In the genomic region with DNA sequence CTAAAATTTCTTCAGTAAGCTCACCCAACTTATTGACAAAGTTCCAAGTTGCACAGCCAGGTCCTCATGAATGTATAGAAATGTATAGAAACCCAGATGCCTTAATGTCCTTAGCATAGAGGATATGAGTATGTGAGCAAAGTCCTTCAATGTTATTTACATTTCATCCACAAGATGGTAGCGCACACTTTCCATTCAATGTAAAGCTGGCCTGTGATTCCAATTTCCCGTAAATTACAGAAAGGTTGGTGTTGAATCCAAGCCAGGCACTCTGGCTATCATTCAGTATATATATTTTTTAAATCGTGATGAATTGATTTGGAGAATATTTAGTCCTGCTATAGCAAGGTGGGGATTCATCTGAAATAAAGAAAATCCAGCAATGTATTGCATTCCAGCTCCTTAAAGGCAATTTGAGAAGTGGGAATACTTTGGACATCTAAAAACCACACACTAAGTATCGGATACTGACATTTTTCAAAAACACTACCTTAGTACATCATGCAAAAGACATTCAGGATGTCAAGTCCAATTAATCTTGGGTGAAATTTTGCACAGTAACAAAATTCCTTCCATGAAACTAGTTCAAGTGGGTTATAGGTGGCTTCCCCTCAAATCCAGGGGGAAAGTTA, we compare ENCODE assay signal across 15 mouse cellular contexts.
DNase-seq lines count a peak whose midpoint lies in the region; ATAC-seq and TF ChIP-seq lines count a peak whose summit lies in the region.
"Had no signal": no experiment of that assay in that cellular context is flagged by ENCODE, and none has a peak within 500 bp of the region (broad histone marks: within the 10 kb centered on the region; RNA-seq: fewer than 3 reads in every experiment).

No protein-coding gene starts in this region.

- no peak for TF ChIP-seq POLR2A in cerebellum, adult 2 months (IDR thresholded peaks at IDR 0.05; ENCODE audit: borderline replicate concordance, insufficient read depth, low read length)

- H3K36me3 ChIP-seq in neural tube, embryonic 14.5 days (ENCODE audit: control insufficient read depth, insufficient read depth, low read length), result no peaks in the 10 kb centered on the region
- no peaks in the 10 kb centered on the region for H3K36me3 ChIP-seq in neural tube, embryonic 15.5 days
- no peaks in the 10 kb centered on the region for H3K36me3 ChIP-seq in stomach, postnatal 0 days (ENCODE audit: control insufficient read depth, insufficient read depth, low read length)
- H3K36me3 ChIP-seq: G1E; heart, embryonic 12.5 days; liver, embryonic 15.5 days had no signal

- no peak overlapping the region for H3K4me3 ChIP-seq in layer of hippocampus, adult 2 months
- no peak overlapping the region for H3K4me3 ChIP-seq in neural tube, embryonic 14.5 days (ENCODE audit: low read depth, low read length)
- no peak overlapping the region for H3K4me3 ChIP-seq in neural tube, embryonic 15.5 days (replicated peaks)
- H3K4me3 ChIP-seq in stomach, postnatal 0 days (ENCODE audit: low read depth, low read length), result no peak overlapping the region
- H3K4me3 ChIP-seq in cerebellum, adult 2 months (replicated peaks; ENCODE audit: insufficient read depth, low read depth, low read length), result no peak overlapping the region
- H3K4me3 ChIP-seq: heart, embryonic 12.5 days; liver, embryonic 15.5 days had no signal

- TF ChIP-seq CTCF in layer of hippocampus, adult 2 months (conservative IDR thresholded peaks at IDR 0.05), result peak; percentile 50
- TF ChIP-seq CTCF in stomach, postnatal 0 days (IDR thresholded peaks at IDR 0.05; ENCODE audit: low read depth), result peak; percentile 72
- no peak for TF ChIP-seq CTCF in cerebellum, adult 2 months (IDR thresholded peaks at IDR 0.05; ENCODE audit: borderline replicate concordance, insufficient read depth, low read depth, low read length)

- no peaks in the 10 kb centered on the region for H3K9me3 ChIP-seq in neural tube, embryonic 14.5 days (ENCODE audit: control insufficient read depth, low read length)
- no peaks in the 10 kb centered on the region for H3K9me3 ChIP-seq in neural tube, embryonic 15.5 days (replicated peaks)
- no peaks in the 10 kb centered on the region for H3K9me3 ChIP-seq in stomach, postnatal 0 days (ENCODE audit: control insufficient read depth, low read length)
- H3K9me3 ChIP-seq: G1E; heart, embryonic 12.5 days; liver, embryonic 15.5 days had no signal

- ATAC-seq in neural tube, embryonic 14.5 days (ENCODE audit: low read depth), result 0 out of 2 replicates have a peak, but pooled peaks have one; percentile 51
- no peak; the same call in 1 of the 2 replicates for ATAC-seq in neural tube, embryonic 15.5 days (ENCODE audit: low FRiP score)
- ATAC-seq in stomach, postnatal 0 days (ENCODE audit: low FRiP score, low TSS enrichment), result no peak
- ATAC-seq: intestine, embryonic 16.5 days had no signal

- no peak for TF ChIP-seq EP300 in stomach, postnatal 0 days (optimal IDR thresholded peaks at IDR 0.05)

- H3K27ac ChIP-seq in layer of hippocampus, adult 2 months, result no peak overlapping the region
- no peak overlapping the region for H3K27ac ChIP-seq in neural tube, embryonic 14.5 days (ENCODE audit: low read depth, low read length)
- H3K27ac ChIP-seq in neural tube, embryonic 15.5 days (replicated peaks), result no peak overlapping the region
- H3K27ac ChIP-seq in stomach, postnatal 0 days (replicated peaks), result no peak overlapping the region
- H3K27ac ChIP-seq in cerebellum, adult 2 months (ENCODE audit: insufficient read depth, low read length), result no peak overlapping the region
- H3K27ac ChIP-seq: liver, embryonic 15.5 days had no signal

- no peaks in the 10 kb centered on the region for H3K27me3 ChIP-seq in neural tube, embryonic 14.5 days (ENCODE audit: control insufficient read depth, insufficient read depth, low read length)
- H3K27me3 ChIP-seq in neural tube, embryonic 15.5 days (replicated peaks), result no peaks in the 10 kb centered on the region
- H3K27me3 ChIP-seq in stomach, postnatal 0 days (ENCODE audit: control insufficient read depth, insufficient read depth, low read length), result no peaks in the 10 kb centered on the region
- no peaks in the 10 kb centered on the region for H3K27me3 ChIP-seq in cerebellum, adult 2 months (ENCODE audit: control insufficient read depth, insufficient read depth, low read length)
- H3K27me3 ChIP-seq: heart, embryonic 12.5 days; liver, embryonic 15.5 days had no signal

- no peak overlapping the region for H3K4me2 ChIP-seq in neural tube, embryonic 14.5 days (ENCODE audit: low read depth, low read length)
- H3K4me2 ChIP-seq in neural tube, embryonic 15.5 days, result no peak overlapping the region
- H3K4me2 ChIP-seq in stomach, postnatal 0 days (replicated peaks; ENCODE audit: low read depth), result no peak overlapping the region
- H3K4me2 ChIP-seq: heart, embryonic 12.5 days; liver, embryonic 15.5 days; midbrain, embryonic 11.5 days had no signal

- WGBS in neural tube, embryonic 14.5 days, result 71% methylated on average over 4 of the region's 4 CpGs
- 72% methylated on average over 4 of the region's 4 CpGs for WGBS in neural tube, embryonic 15.5 days
- WGBS in stomach, postnatal 0 days, result 54% methylated on average over 4 of the region's 4 CpGs
- 67% methylated on average over 4 of the region's 4 CpGs for WGBS in cerebellum, adult 2 months

- H3K4me1 ChIP-seq in neural tube, embryonic 14.5 days (ENCODE audit: control insufficient read depth, insufficient read depth, low read length), result no peaks in the 10 kb centered on the region
- no peaks in the 10 kb centered on the region for H3K4me1 ChIP-seq in neural tube, embryonic 15.5 days
- no peaks in the 10 kb centered on the region for H3K4me1 ChIP-seq in stomach, postnatal 0 days (replicated peaks; ENCODE audit: control insufficient read depth, insufficient read depth)
- H3K4me1 ChIP-seq in cerebellum, adult 2 months (ENCODE audit: control insufficient read depth, insufficient read depth, low read length), result no peaks in the 10 kb centered on the region
- H3K4me1 ChIP-seq: heart, embryonic 12.5 days; liver, embryonic 15.5 days had no signal

- no peak for DNase-seq in layer of hippocampus, adult 2 months (ENCODE audit: low spot score in 2 of 2)
- DNase-seq in layer of hippocampus, postnatal 25 days (ENCODE audit: extremely low spot score in 1 of 2, low spot score in 1 of 2), result no peak
- DNase-seq in embryo, embryonic 11 days, result peak; percentile 56
- DNase-seq in stomach, postnatal 0 days (ENCODE audit: low spot score), result no peak
- DNase-seq in cerebellum, adult 2 months, result no peak
- no peak for DNase-seq in thymus, adult 18-20 months
- DNase-seq: layer of hippocampus, adult 9-11 months; right cerebral cortex, postnatal 4 days had no signal

- H3K9ac ChIP-seq in neural tube, embryonic 14.5 days (replicated peaks; ENCODE audit: low read depth, low read length), result no peak overlapping the region
- no peak overlapping the region for H3K9ac ChIP-seq in neural tube, embryonic 15.5 days (replicated peaks)
- H3K9ac ChIP-seq in stomach, postnatal 0 days (ENCODE audit: low read length), result no peak overlapping the region
- H3K9ac ChIP-seq: heart, embryonic 12.5 days; liver, embryonic 15.5 days had no signal
